ENCODE assay signal across 12 mouse cellular contexts in genomic region chr3:101517547-101517946, GRCm38 (mm10).
DNase-seq lines count a peak whose midpoint lies in the region; ATAC-seq and TF ChIP-seq lines count a peak whose summit lies in the region.
"Had no signal": no experiment of that assay in that cellular context is flagged by ENCODE, and none has a peak within 500 bp of the region (broad histone marks: within the 10 kb centered on the region; RNA-seq: fewer than 3 reads in every experiment).

No protein-coding gene starts in this region.

- no peaks in the 10 kb centered on the region for H3K27me3 ChIP-seq in kidney, embryonic 16.5 days (ENCODE audit: insufficient read depth, low read length)
- no peaks in the 10 kb centered on the region for H3K27me3 ChIP-seq in C2C12 (ENCODE audit: control insufficient read depth, insufficient read depth, insufficient read length)
- H3K27me3 ChIP-seq in intestine, embryonic 15.5 days (replicated peaks) = no peaks in the 10 kb centered on the region
- H3K27me3 ChIP-seq in liver, embryonic 16.5 days (ENCODE audit: control insufficient read depth, insufficient read depth, low read depth, low read length) = no peaks in the 10 kb centered on the region
- H3K27me3 ChIP-seq: embryonic facial prominence, embryonic 12.5 days; forebrain, embryonic 13.5 days; heart, embryonic 13.5 days had no signal

- no peak for TF ChIP-seq CTCF in C2C12 (IDR thresholded peaks at IDR 0.05; ENCODE audit: control insufficient read depth, insufficient read depth, insufficient read length)

- H3K4me3 ChIP-seq in kidney, embryonic 16.5 days (ENCODE audit: low read length) = no peak overlapping the region
- H3K4me3 ChIP-seq in C2C12 (ENCODE audit: insufficient read depth, poor library complexity, severe bottlenecking) = no peak overlapping the region
- H3K4me3 ChIP-seq in intestine, embryonic 15.5 days (replicated peaks) = no peak overlapping the region
- H3K4me3 ChIP-seq in liver, embryonic 16.5 days (ENCODE audit: low read depth, low read length) = no peak overlapping the region
- H3K4me3 ChIP-seq: embryonic facial prominence, embryonic 12.5 days; forebrain, embryonic 13.5 days; gastrocnemius, adult 2 months; heart, embryonic 13.5 days had no signal

- no peak overlapping the region for H3K4me2 ChIP-seq in kidney, embryonic 16.5 days (replicated peaks; ENCODE audit: low read depth, low read length)
- H3K4me2 ChIP-seq in intestine, embryonic 15.5 days (replicated peaks) = no peak overlapping the region
- no peak overlapping the region for H3K4me2 ChIP-seq in liver, embryonic 16.5 days (ENCODE audit: low read depth, low read length)
- H3K4me2 ChIP-seq: embryonic facial prominence, embryonic 12.5 days; forebrain, embryonic 13.5 days; heart, embryonic 13.5 days had no signal

- H3K9ac ChIP-seq in kidney, embryonic 16.5 days (replicated peaks; ENCODE audit: low read length) = 0 out of 2 replicates have a peak overlapping the region, but pooled peaks have one; percentile 29
- H3K9ac ChIP-seq in intestine, embryonic 15.5 days = no peak overlapping the region
- H3K9ac ChIP-seq in liver, embryonic 16.5 days (ENCODE audit: low read depth, low read length) = no peak overlapping the region
- H3K9ac ChIP-seq: embryonic facial prominence, embryonic 12.5 days; forebrain, embryonic 13.5 days had no signal

- 66% methylated on average over 6 of the region's 6 CpGs for WGBS in kidney, embryonic 16.5 days
- WGBS in intestine, embryonic 15.5 days = 75% methylated on average over 6 of the region's 6 CpGs
- 67% methylated on average over 6 of the region's 6 CpGs for WGBS in liver, embryonic 16.5 days (ENCODE audit: insufficient replicate concordance)

- H3K36me3 ChIP-seq in kidney, embryonic 16.5 days (ENCODE audit: insufficient read depth, low read length) = no peaks in the 10 kb centered on the region
- H3K36me3 ChIP-seq in C2C12 (ENCODE audit: control insufficient read depth, insufficient read depth) = no peaks in the 10 kb centered on the region
- no peaks in the 10 kb centered on the region for H3K36me3 ChIP-seq in intestine, embryonic 15.5 days
- no peaks in the 10 kb centered on the region for H3K36me3 ChIP-seq in liver, embryonic 16.5 days (ENCODE audit: control insufficient read depth, insufficient read depth)
- H3K36me3 ChIP-seq: embryonic facial prominence, embryonic 12.5 days; heart, embryonic 13.5 days had no signal

- H3ac ChIP-seq in C2C12 (ENCODE audit: control insufficient read depth, insufficient read length, low read depth) = no peak overlapping the region

- no peak for DNase-seq in kidney, postnatal 10 days
- no peak for DNase-seq in cerebellum, postnatal 4 days (ENCODE audit: low spot score in 2 of 2)
- no peak for DNase-seq in cerebellum, postnatal 14 days
- DNase-seq: gastrocnemius, adult 2 months; layer of hippocampus, adult 9-11 months had no signal

- H3K79me3 ChIP-seq in C2C12 (ENCODE audit: low read depth) = no peaks in the 10 kb centered on the region

- no peak for ATAC-seq in kidney, embryonic 16.5 days (ENCODE audit: low FRiP score, low TSS enrichment)
- ATAC-seq in intestine, embryonic 15.5 days = no peak; the same call in 1 of the 2 replicates
- no peak for ATAC-seq in liver, embryonic 16.5 days (ENCODE audit: low read depth)
- ATAC-seq: forebrain, embryonic 13.5 days had no signal

- H3K27ac ChIP-seq in kidney, embryonic 16.5 days (ENCODE audit: low read length) = peak overlapping the region; percentile 95
- peak overlapping the region; percentile 91 for H3K27ac ChIP-seq in intestine, embryonic 15.5 days
- peak overlapping the region; percentile 81 for H3K27ac ChIP-seq in liver, embryonic 16.5 days (ENCODE audit: low read length)
- H3K27ac ChIP-seq: embryonic facial prominence, embryonic 12.5 days; forebrain, embryonic 13.5 days had no signal

- peaks cover 65% of the 10 kb centered on the region for H3K4me1 ChIP-seq in kidney, embryonic 16.5 days (ENCODE audit: insufficient read depth, low read length)
- peaks cover 38% of the 10 kb centered on the region for H3K4me1 ChIP-seq in intestine, embryonic 15.5 days (replicated peaks)
- no peaks in the 10 kb centered on the region; the same call in 1 of the 2 replicates for H3K4me1 ChIP-seq in liver, embryonic 16.5 days (ENCODE audit: control insufficient read depth, low read depth, low read length)

- no peaks in the 10 kb centered on the region for H3K79me2 ChIP-seq in C2C12 (ENCODE audit: control insufficient read depth, insufficient read depth)

- H3K9me3 ChIP-seq in kidney, embryonic 16.5 days (ENCODE audit: low read length) = no peaks in the 10 kb centered on the region
- H3K9me3 ChIP-seq in intestine, embryonic 15.5 days = no peaks in the 10 kb centered on the region
- no peaks in the 10 kb centered on the region for H3K9me3 ChIP-seq in liver, embryonic 16.5 days (replicated peaks; ENCODE audit: control insufficient read depth, low read length)
- H3K9me3 ChIP-seq: embryonic facial prominence, embryonic 12.5 days; forebrain, embryonic 13.5 days; heart, embryonic 13.5 days had no signal

TF ChIP-seq in C2C12, 6 proteins besides CTCF, POLR2A, EP300 and RAD21:
- TF ChIP-seq MYOG (IDR thresholded peaks at IDR 0.05; ENCODE audit: control insufficient read depth, extremely low read depth, insufficient read length) (no peak), USF1 (IDR thresholded peaks at IDR 0.05; ENCODE audit: low read depth) (peak; percentile 36), MYOD1 (IDR thresholded peaks at IDR 0.05; ENCODE audit: control insufficient read depth, insufficient read length, low read depth) (no peak)
